Comparison of ENCODE assay signal across 9 mouse cellular contexts in the genomic region with DNA sequence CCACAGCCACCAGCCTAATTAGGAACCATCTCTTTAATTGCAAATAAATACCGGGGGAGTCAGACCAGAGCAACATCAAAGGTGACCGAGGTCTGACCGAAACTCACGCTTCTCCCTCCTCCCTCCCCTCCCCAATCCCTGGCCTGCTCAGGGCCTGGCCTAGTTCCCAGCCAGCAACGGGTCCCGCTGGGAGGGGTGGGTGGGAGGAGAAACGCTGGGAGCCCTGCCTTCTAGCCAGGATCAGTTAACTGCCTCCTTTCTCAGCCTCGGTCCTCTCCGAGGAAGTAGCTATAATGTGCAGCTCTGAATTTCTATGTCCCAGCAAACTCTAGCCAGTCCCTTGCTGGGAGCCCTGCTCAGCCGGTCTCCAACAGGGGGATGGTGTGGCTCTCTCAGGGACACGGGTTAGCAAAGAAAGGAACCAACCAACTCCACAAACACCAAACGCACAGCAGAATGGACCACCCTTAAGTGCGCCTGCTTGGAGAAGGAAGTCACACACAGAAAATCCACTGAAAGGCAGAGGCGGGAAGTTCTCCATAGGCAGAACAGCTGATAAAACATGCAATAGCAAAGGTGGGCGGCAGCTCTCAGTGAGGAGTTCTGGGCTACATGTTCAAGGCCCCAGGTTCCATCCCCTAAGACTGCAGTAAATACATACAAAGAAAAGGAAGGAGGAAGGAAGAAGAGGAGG.
A peak's percentile ranks its signal among the peaks of the same experiment; 100 is the strongest.
DNase-seq lines count a peak whose midpoint lies in the region; ATAC-seq and TF ChIP-seq lines count a peak whose summit lies in the region.
"Had no signal": no experiment of that assay in that cellular context is flagged by ENCODE, and none has a peak within 500 bp of the region (broad histone marks: within the 10 kb centered on the region; RNA-seq: fewer than 3 reads in every experiment).

No protein-coding gene starts in this region.

- intact Hi-C loops in gastrocnemius, postnatal 14 days (cut with DNase I; ENCODE audit: low total_unique reads) = loop anchor here (5.0 kb wide), 2 partner anchors 64 to 129 kb away; a partner anchor contains a TSS

- peak; percentile 75 for DNase-seq in urinary bladder, postnatal 14 days (ENCODE audit: low spot score)
- DNase-seq in urinary bladder, postnatal 10 days (ENCODE audit: low spot score) = no peak
- peak; percentile 76 for DNase-seq in gastrocnemius, postnatal 14 days
- peak; percentile 80 for DNase-seq in kidney, adult 2 months
- no peak for DNase-seq in cerebellum, adult 9-11 months

- no peaks in the 10 kb centered on the region for H3K27me3 ChIP-seq in kidney, adult 2 months (replicated peaks; ENCODE audit: control insufficient read depth, insufficient read depth, low read length)
- H3K27me3 ChIP-seq in lung, embryonic 16.5 days (ENCODE audit: control insufficient read depth, insufficient read depth, low read depth, low read length) = no peaks in the 10 kb centered on the region
- H3K27me3 ChIP-seq in stomach, embryonic 15.5 days (replicated peaks) = no peaks in the 10 kb centered on the region

- TF ChIP-seq POLR2A in kidney, adult 2 months (IDR thresholded peaks at IDR 0.05; ENCODE audit: low read depth, low read length) = no peak

- 23% methylated on average over 15 of the region's 15 CpGs for WGBS in kidney, adult 2 months
- WGBS in lung, embryonic 16.5 days = 7% methylated on average over 15 of the region's 15 CpGs
- WGBS in stomach, embryonic 15.5 days = 12% methylated on average over 15 of the region's 15 CpGs

- TF ChIP-seq CTCF in kidney, adult 2 months (conservative IDR thresholded peaks at IDR 0.05; ENCODE audit: insufficient read depth, insufficient read length, low read depth, low read length) = no peak

- no peaks in the 10 kb centered on the region for H3K9me3 ChIP-seq in lung, embryonic 16.5 days (ENCODE audit: control insufficient read depth, low read length)
- H3K9me3 ChIP-seq in stomach, embryonic 15.5 days = no peaks in the 10 kb centered on the region
- H3K9me3 ChIP-seq: G1E had no signal

- H3K4me1 ChIP-seq in kidney, adult 2 months (ENCODE audit: control insufficient read depth, insufficient read depth, low read length) = peaks cover 46% of the 10 kb centered on the region
- H3K4me1 ChIP-seq in lung, embryonic 16.5 days (replicated peaks; ENCODE audit: control insufficient read depth, insufficient read depth, low read length) = peaks cover 59% of the 10 kb centered on the region
- peaks cover 58% of the 10 kb centered on the region for H3K4me1 ChIP-seq in stomach, embryonic 15.5 days

- peak; percentile 80 for ATAC-seq in lung, embryonic 16.5 days (ENCODE audit: low read depth)
- peak; percentile 67 for ATAC-seq in stomach, embryonic 15.5 days (ENCODE audit: insufficient read depth, low FRiP score, low read depth)
- ATAC-seq in inflammation-experienced regulatory T-cells, adult 6 months = no peak

- peak overlapping the region; percentile 65 for H3K9ac ChIP-seq in lung, embryonic 16.5 days (ENCODE audit: low read length)
- no peak overlapping the region for H3K9ac ChIP-seq in stomach, embryonic 15.5 days

- peak overlapping the region; percentile 21 for H3K4me2 ChIP-seq in lung, embryonic 16.5 days (ENCODE audit: low read depth, low read length)
- H3K4me2 ChIP-seq in stomach, embryonic 15.5 days = peak overlapping the region; percentile 40

- no peak overlapping the region for H3K4me3 ChIP-seq in kidney, adult 2 months (ENCODE audit: insufficient read depth, low read depth, low read length)
- H3K4me3 ChIP-seq in lung, embryonic 16.5 days (ENCODE audit: low read length) = no peak overlapping the region
- H3K4me3 ChIP-seq in stomach, embryonic 15.5 days (replicated peaks) = no peak overlapping the region

- no peaks in the 10 kb centered on the region for H3K36me3 ChIP-seq in kidney, adult 2 months (ENCODE audit: control insufficient read depth, insufficient read depth, low read length)
- H3K36me3 ChIP-seq in lung, embryonic 16.5 days (ENCODE audit: control insufficient read depth, insufficient read depth, low read length) = peaks cover 2% of the 10 kb centered on the region
- H3K36me3 ChIP-seq in stomach, embryonic 15.5 days = peaks cover 8% of the 10 kb centered on the region; the same call in 1 of the 2 replicates
- H3K36me3 ChIP-seq: G1E had no signal

- peak overlapping the region; percentile 42 for H3K27ac ChIP-seq in kidney, adult 2 months (ENCODE audit: insufficient read depth, low read depth, low read length)
- H3K27ac ChIP-seq in lung, embryonic 16.5 days (ENCODE audit: low read length) = peak overlapping the region; percentile 94
- H3K27ac ChIP-seq in stomach, embryonic 15.5 days = peak overlapping the region; percentile 92

Comparison
In these comparisons a context has a peak if more than half of its experiments do, and no peak if none do; other contexts are left out.
1. DNase-seq: peak in urinary bladder, postnatal 14 days (single experiment), gastrocnemius, postnatal 14 days (single experiment) and kidney, adult 2 months (single experiment); none in urinary bladder, postnatal 10 days (single experiment) and cerebellum, adult 9-11 months (single experiment).
2. H3K27ac ChIP-seq: peak in every context shown above with its lines; median percentile 94 in lung, embryonic 16.5 days; 92 in stomach, embryonic 15.5 days; 42 in kidney, adult 2 months.